Mouse (Mus musculus) bone marrow, adult 2 months (tissue): Measurements from ENCODE around the gene Zfp961.

Source experiments
- CTCF ChIP-seq: fragments of 200-500 bp; IDR thresholded peaks from 2 replicates; pipeline ENCODE4 v1.5.1; 2011; ENCODE audit warnings: low read length, control low read depth; ENCODE audit not compliant: control insufficient read depth, insufficient read depth
- POLR2A ChIP-seq: fragments of 200-500 bp; IDR thresholded peaks from 2 replicates; pipeline ENCODE4 v1.6.1; 2011; ENCODE audit warnings: low read depth, mild to moderate bottlenecking, control low read depth, low read length, borderline replicate concordance; ENCODE audit not compliant: control insufficient read depth

DNA sequence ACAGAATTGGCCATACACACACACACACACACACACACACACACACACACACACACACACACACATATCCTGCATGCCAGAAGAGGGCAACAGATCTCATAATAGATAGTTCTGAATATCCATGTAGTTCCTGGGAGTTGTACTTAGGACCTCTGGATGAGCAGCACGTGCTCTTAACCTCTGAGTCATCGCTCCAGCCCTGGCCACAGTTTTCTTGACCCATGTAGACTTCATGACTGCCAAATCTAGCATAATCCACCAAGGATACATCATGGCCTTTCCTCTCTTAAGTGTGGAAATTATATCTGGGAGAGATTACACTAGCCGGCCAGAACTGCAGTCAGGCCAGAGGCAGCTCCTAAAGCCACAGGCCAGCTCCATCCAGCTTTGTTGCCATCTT lies 24.3 kb upstream of the Zfp961 start:
- TF ChIP-seq CTCF = no peak
- TF ChIP-seq POLR2A = no peak
